Mouse (Mus musculus): ENCODE measurements at regions not wholly inside any gene's neighbourhood (a gene's known extent, or its start where the extent isn't known, plus 50 kb on each side); places are given as distances from the start of the nearest gene placed in this dataset.

DNA sequence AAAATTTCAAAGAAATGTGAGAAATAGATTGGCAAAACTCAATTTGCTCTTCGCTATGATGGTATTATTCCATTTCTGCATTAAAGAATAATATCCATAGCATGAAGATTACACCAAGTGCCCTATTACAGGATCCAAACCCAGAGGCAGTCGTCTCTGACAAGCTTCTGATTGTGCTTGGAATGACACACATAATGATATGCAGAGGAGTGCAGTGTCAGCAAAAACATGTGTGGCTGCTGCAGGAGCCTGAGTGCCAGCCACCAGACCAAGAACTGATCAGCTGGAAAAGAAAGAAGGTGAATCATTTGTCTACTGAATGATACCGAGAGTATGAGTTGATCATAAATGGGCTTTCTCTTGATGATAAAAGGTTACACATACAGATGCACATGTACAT, 137.3 kb downstream of the Il15 start:
- CTCF ChIA-PET = no interaction called here

GRCm38 (mm10) chr8:82262196-82262595, 140.8 kb downstream of the Il15 start:
- CTCF ChIA-PET = interaction anchor here (0.6 kb wide), 1 partner anchor 290 kb away, joined by 10 read pairs; no protein-coding TSS in a partner anchor

DNA sequence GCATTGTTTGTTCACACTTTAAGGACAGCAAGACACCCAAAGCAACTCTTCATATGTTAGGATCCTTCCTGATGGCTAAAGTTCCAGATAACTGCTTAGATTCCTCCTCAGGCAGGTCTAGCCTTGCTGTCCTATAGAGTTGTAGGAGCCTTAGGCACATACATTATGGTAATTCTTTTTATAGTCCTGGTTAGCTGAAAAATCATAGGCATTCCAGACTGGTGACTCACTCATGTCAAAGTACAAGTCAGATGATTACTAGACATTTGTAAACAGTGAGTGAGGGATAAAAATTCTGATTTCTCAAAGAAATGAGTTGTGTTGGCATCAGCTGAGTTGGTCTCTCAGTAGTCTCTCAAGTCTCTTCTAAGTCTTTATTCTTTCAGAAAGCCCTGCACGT, 142.4 kb downstream of the Il15 start:
- CTCF ChIA-PET = no interaction called here

- CTCF ChIA-PET = no interaction called here
These were observed 147.2 kb downstream of the Il15 start for GRCm38 (mm10) chr8:82255815-82256214.

- CTCF ChIA-PET = no interaction called here
These were observed 150.6 kb downstream of the Il15 start for GRCm38 (mm10) chr8:82252406-82252805.

- CTCF ChIA-PET = no interaction called here
These were observed 153.0 kb downstream of the Il15 start for GRCm38 (mm10) chr8:82249841-82250577.

DNA sequence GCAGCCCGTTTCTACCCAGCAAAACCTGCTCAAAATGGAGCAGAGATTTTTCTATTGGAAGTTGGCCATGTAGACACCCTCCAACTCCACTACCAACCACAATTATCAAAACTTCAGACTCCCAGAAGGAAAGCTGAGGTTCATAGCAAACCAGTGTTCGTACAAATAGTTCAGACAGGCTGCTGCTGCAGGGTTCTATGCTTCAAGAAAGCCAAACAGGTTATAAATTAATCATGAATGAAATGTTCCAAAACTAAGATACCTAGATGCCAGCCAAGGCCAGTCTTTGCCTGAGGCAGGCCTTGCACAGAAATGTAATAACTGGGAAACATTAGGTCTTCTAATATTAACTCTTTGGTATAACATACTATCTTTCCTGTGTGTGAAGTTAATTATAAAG, 158.9 kb downstream of the Il15 start:
- CTCF ChIA-PET = no interaction called here

GRCm38 (mm10) chr8:82229883-82230282, 173.1 kb downstream of the Il15 start:
- CTCF ChIA-PET = no interaction called here

DNA sequence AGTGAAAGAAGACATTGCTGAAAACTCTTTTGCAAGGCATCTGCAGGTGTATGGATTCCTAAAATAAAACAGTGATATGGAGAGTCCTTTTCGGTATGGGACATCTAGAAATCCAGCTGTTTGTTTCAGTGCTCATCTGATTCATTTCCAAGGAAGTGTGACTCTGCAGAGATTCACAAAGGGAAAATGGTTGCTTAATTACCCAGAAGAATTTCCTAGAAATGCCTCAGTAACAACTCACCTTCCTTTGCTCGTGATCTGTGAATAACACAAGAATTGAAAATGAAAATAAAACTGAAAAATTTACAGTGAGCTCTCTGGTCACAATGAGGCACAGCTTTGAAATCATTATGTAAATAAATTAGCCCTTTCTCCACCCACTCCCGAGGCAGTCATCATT, 201.3 kb downstream of the Il15 start:
- CTCF ChIA-PET = no interaction called here

DNA sequence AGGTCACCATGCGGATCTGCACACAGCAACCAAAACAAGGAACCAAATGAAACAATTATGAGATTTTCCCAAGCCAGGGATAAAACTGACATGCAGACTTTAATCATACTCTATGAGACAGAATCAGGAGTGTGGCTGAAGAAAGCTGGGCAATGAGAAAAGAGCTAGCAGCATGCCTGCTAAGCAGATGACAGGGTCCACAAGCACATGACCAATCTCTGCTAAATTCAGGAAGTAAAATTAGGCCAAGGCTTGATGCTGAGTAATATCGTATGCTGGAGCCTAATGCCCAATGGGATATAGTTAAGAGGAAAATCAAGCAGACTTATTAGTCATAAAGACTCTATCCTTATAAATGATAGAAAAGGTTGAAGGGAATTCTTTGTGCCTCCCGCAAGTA, 202.8 kb downstream of the Il15 start:
- CTCF ChIA-PET = no interaction called here

GRCm38 (mm10) chr8:82196504-82196903, 206.5 kb downstream of the Il15 start:
- CTCF ChIA-PET = no interaction called here

- CTCF ChIA-PET = no interaction called here
These were observed 207.9 kb downstream of the Il15 start for GRCm38 (mm10) chr8:82195112-82195511.

- CTCF ChIA-PET = no interaction called here
These were observed 212.0 kb downstream of the Il15 start for GRCm38 (mm10) chr8:82191011-82191410.

DNA sequence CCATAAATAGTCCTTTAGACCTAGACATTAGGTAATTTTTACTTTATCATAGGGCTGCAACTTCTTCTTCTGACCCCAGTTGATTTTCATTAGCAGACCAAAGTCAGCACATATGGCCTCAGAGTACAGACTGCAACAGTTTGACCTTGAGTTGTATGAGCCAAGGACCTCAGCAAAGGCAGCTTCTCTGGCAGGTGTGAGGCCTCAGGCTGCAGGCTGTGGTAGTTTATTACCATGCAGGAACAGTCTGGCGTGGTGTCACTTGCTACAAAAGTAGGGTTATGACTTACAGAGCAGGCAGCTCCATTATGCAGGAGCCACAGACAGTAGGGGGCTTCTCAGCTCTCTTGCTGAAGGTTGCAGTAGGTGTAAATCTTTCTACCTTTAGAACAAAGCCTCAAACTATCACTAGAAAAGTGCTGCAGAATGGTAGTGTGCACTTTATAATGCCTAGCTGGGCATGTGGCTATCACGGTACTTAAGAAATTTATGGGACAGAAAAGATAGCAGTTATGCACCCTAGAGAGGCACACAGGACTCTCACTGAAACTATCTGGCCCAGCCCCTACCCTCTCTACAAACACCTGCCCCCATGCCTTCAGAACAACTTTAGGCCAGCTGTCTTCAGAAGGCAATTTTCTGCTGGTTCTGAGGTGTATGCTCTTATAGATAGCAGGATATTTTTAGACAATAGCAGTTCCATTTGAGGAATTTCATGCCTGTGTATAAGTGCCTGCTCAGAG, 215.7 kb downstream of the Il15 start:
- CTCF ChIA-PET = no interaction called here

DNA sequence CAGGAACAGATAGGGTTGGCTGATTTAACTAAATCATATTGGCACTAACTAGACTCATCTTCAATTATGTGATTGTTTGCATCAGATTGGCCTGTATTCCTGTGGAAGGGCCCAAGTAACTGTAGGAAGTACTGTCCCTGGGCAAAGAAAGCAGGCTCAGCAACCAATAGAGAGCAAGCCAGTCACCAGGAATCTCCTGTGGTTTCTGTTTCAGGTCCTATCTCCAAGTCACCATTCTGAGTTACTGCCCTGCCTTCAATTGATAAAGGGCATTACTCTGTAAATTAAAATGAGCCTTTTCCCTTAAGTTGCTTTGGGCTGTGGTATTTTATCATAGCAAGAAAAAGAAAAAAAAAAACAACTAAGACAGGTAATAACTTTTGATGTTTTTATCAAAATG, 219.0 kb downstream of the Il15 start:
- CTCF ChIA-PET = no interaction called here

All from spleen, embryonic (tissue).